Comparison of ENCODE assay signal across 20 mouse cellular contexts in the genomic region with DNA sequence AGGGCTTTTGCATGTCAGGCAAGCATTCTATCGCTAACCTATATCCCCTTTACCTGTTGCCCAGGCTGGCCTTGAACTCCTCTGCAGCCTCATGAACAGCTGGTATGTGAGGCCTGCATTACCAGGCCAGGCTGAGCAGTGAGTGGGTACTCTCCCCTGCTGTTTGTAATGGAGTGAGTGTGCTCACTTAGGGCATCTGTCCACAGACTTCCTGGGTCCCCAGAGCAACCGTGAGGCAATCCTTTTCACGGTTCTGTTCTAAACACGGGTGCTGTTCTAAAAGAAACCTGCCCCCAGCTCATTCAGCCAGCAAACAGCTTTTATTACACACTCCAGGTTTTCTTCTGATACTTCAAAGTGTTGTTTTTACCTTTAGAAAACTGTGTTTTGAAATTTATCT. TPM values are rescaled to one million over a fixed set of nuclear protein-coding genes. Genes with fewer than 3 reads are reported as not detected.
A peak's percentile ranks its signal among the peaks of the same experiment; 100 is the strongest.
DNase-seq lines count a peak whose midpoint lies in the region; ATAC-seq and TF ChIP-seq lines count a peak whose summit lies in the region.
"Had no signal": no experiment of that assay in that cellular context is flagged by ENCODE, and none has a peak within 500 bp of the region (broad histone marks: within the 10 kb centered on the region; RNA-seq: fewer than 3 reads in every experiment).

No protein-coding gene starts in this region.

- no peaks in the 10 kb centered on the region for H3K27me3 ChIP-seq in heart, embryonic 14.5 days (ENCODE audit: control insufficient read depth, insufficient read depth, low read length)
- no peaks in the 10 kb centered on the region for H3K27me3 ChIP-seq in kidney, embryonic 16.5 days (ENCODE audit: insufficient read depth, low read length)
- H3K27me3 ChIP-seq in intestine, postnatal 0 days (replicated peaks; ENCODE audit: control insufficient read depth, insufficient read depth, low read length) = no peaks in the 10 kb centered on the region
- no peaks in the 10 kb centered on the region for H3K27me3 ChIP-seq in liver, embryonic 16.5 days (ENCODE audit: control insufficient read depth, insufficient read depth, low read depth, low read length)
- H3K27me3 ChIP-seq: forebrain, embryonic 12.5 days; midbrain, embryonic 12.5 days had no signal

- no peak overlapping the region for H3K4me2 ChIP-seq in heart, embryonic 14.5 days (ENCODE audit: low read length)
- H3K4me2 ChIP-seq in kidney, embryonic 16.5 days (replicated peaks; ENCODE audit: low read depth, low read length) = no peak overlapping the region
- no peak overlapping the region for H3K4me2 ChIP-seq in intestine, postnatal 0 days (replicated peaks; ENCODE audit: low read depth)
- H3K4me2 ChIP-seq in liver, embryonic 16.5 days (ENCODE audit: low read depth, low read length) = no peak overlapping the region
- H3K4me2 ChIP-seq: forebrain, embryonic 12.5 days; midbrain, embryonic 12.5 days had no signal

- no peak for DNase-seq in heart, adult 18-20 months
- DNase-seq in kidney, adult 11 months = no peak
- DNase-seq in testis, postnatal 14 days (ENCODE audit: low spot score) = no peak
- DNase-seq: cerebellum, adult 9-10 months; layer of hippocampus, postnatal 36 days; retina, postnatal 1 day had no signal

- H3K9me3 ChIP-seq in heart, embryonic 14.5 days (ENCODE audit: control insufficient read depth, low read length) = no peaks in the 10 kb centered on the region
- no peaks in the 10 kb centered on the region for H3K9me3 ChIP-seq in kidney, embryonic 16.5 days (ENCODE audit: low read length)
- no peaks in the 10 kb centered on the region for H3K9me3 ChIP-seq in intestine, postnatal 0 days (ENCODE audit: control insufficient read depth)
- H3K9me3 ChIP-seq in liver, embryonic 16.5 days (replicated peaks; ENCODE audit: control insufficient read depth, low read length) = no peaks in the 10 kb centered on the region
- H3K9me3 ChIP-seq: forebrain, embryonic 12.5 days; hindbrain, embryonic 10.5 days; midbrain, embryonic 12.5 days had no signal

- peak overlapping the region; percentile 22 for H3K9ac ChIP-seq in heart, embryonic 14.5 days (ENCODE audit: low read length)
- H3K9ac ChIP-seq in kidney, embryonic 16.5 days (replicated peaks; ENCODE audit: low read length) = no peak overlapping the region
- H3K9ac ChIP-seq in intestine, postnatal 0 days (ENCODE audit: low read depth, low read length) = no peak overlapping the region; the same call in 1 of the 2 replicates
- no peak overlapping the region for H3K9ac ChIP-seq in liver, embryonic 16.5 days (ENCODE audit: low read depth, low read length)
- H3K9ac ChIP-seq: forebrain, embryonic 12.5 days; midbrain, embryonic 12.5 days had no signal

- ATAC-seq in heart, embryonic 14.5 days (ENCODE audit: insufficient number of reproducible peaks, insufficient read depth, low FRiP score, low read depth) = no peak
- no peak for ATAC-seq in kidney, embryonic 16.5 days (ENCODE audit: low FRiP score, low TSS enrichment)
- no peak for ATAC-seq in intestine, postnatal 0 days
- ATAC-seq in liver, embryonic 16.5 days (ENCODE audit: low read depth) = no peak

- TF ChIP-seq CTCF in intestine, postnatal 0 days (IDR thresholded peaks at IDR 0.05; ENCODE audit: low read depth) = no peak

- H3K4me3 ChIP-seq in heart, embryonic 14.5 days (ENCODE audit: control insufficient read depth in 1 of 2, insufficient read depth in 1 of 2, low read depth in 1 of 2, low read length in 2 of 2) = no peak overlapping the region
- no peak overlapping the region for H3K4me3 ChIP-seq in kidney, embryonic 16.5 days (ENCODE audit: low read length)
- no peak overlapping the region for H3K4me3 ChIP-seq in intestine, postnatal 0 days (ENCODE audit: low read depth, low read length)
- no peak overlapping the region for H3K4me3 ChIP-seq in liver, embryonic 16.5 days (ENCODE audit: low read depth, low read length)
- H3K4me3 ChIP-seq: forebrain, embryonic 12.5 days; hindbrain, embryonic 10.5 days; layer of hippocampus, adult 2 months; midbrain, embryonic 12.5 days had no signal

- 79% methylated on average over 4 of the region's 4 CpGs for WGBS in heart, embryonic 14.5 days
- 89% methylated on average over 4 of the region's 4 CpGs for WGBS in kidney, embryonic 16.5 days
- 68% methylated on average over 4 of the region's 4 CpGs for WGBS in intestine, postnatal 0 days
- 66% methylated on average over 4 of the region's 4 CpGs for WGBS in liver, embryonic 16.5 days (ENCODE audit: insufficient replicate concordance)

- H3K27ac ChIP-seq in heart, embryonic 14.5 days (replicated peaks in 1 of 2; ENCODE audit: control insufficient read depth in 1 of 2, insufficient read depth in 1 of 2, low read depth in 2 of 2, low read length in 2 of 2) = peak overlapping the region; percentile 76 to 91
- 0 out of 2 replicates have a peak overlapping the region, but pooled peaks have one; percentile 29 for H3K27ac ChIP-seq in kidney, embryonic 16.5 days (ENCODE audit: low read length)
- H3K27ac ChIP-seq in intestine, postnatal 0 days (ENCODE audit: low read depth, low read length) = 0 out of 2 replicates have a peak overlapping the region, but pooled peaks have one; percentile 21
- peak overlapping the region; percentile 10; the same call in 1 of the 2 replicates for H3K27ac ChIP-seq in liver, embryonic 16.5 days (ENCODE audit: low read length)
- H3K27ac ChIP-seq: forebrain, embryonic 12.5 days; hindbrain, embryonic 10.5 days; layer of hippocampus, adult 2 months; midbrain, embryonic 12.5 days had no signal

- H3K36me3 ChIP-seq in heart, embryonic 14.5 days (ENCODE audit: control insufficient read depth, insufficient read depth, low read length) = peaks cover 53% of the 10 kb centered on the region
- H3K36me3 ChIP-seq in kidney, embryonic 16.5 days (ENCODE audit: insufficient read depth, low read length) = peaks cover 42% of the 10 kb centered on the region
- peaks cover 43% of the 10 kb centered on the region for H3K36me3 ChIP-seq in intestine, postnatal 0 days (ENCODE audit: control insufficient read depth, insufficient read depth)
- H3K36me3 ChIP-seq in liver, embryonic 16.5 days (ENCODE audit: control insufficient read depth, insufficient read depth) = peaks cover 9% of the 10 kb centered on the region; the same call in 1 of the 2 replicates

- peaks cover 38 to 55% of the 10 kb centered on the region in 2 experiments for H3K4me1 ChIP-seq in heart, embryonic 14.5 days (ENCODE audit: control insufficient read depth in 2 of 2, insufficient read depth in 2 of 2, low read length in 2 of 2)
- 0 out of 2 replicates have a peak, but pooled peaks cover 6% of the 10 kb centered on the region for H3K4me1 ChIP-seq in kidney, embryonic 16.5 days (ENCODE audit: insufficient read depth, low read length)
- H3K4me1 ChIP-seq in intestine, postnatal 0 days (replicated peaks; ENCODE audit: control insufficient read depth, insufficient read depth, low read length) = no peaks in the 10 kb centered on the region; the same call in 1 of the 2 replicates
- no peaks in the 10 kb centered on the region; the same call in 1 of the 2 replicates for H3K4me1 ChIP-seq in liver, embryonic 16.5 days (ENCODE audit: control insufficient read depth, low read depth, low read length)

RNA-seq across cellular contexts. Expression of a gene that starts 0.5 kb away (rescaled TPM):
- not detected in 2 replicates for polyA plus RNA-seq in heart, embryonic 14.5 days (2014; fragmentation: Nextera tagmentation; extraction: Ambion mirVana)
- total RNA-seq in heart, adult 18-20 months (2021) = 100 to 1,000 TPM; 174 to 267 TPM
- 0.30 and 1.5 TPM in 2 replicates for polyA plus RNA-seq in kidney, embryonic 16.5 days (2015; fragmentation: Nextera tagmentation; extraction: Ambion mirVana)
- 0.22 TPM in 1 of 2 replicates, not detected in the other for polyA plus RNA-seq in intestine, postnatal 0 days (2015; fragmentation: Nextera tagmentation; extraction: Ambion mirVana)
- polyA plus RNA-seq in liver, embryonic 16.5 days (2015; fragmentation: Nextera tagmentation; extraction: Ambion mirVana) = not detected in 2 replicates
- total RNA-seq: adrenal gland, adult 2 months; common myeloid progenitor, adult 5-6 weeks; layer of hippocampus, adult 2 months; layer of hippocampus, postnatal 36 days; left cerebral cortex, postnatal 14 days; monocyte, adult 5-6 weeks had no signal
- polyA plus RNA-seq: adrenal gland, adult 2 months; embryonic facial prominence, embryonic 11.5 days; midbrain, embryonic 12.5 days; stomach, embryonic 16.5 days had no signal

RNA-seq across cellular contexts. Expression of a gene that starts 2.0 kb away (rescaled TPM):
- polyA plus RNA-seq in heart, embryonic 14.5 days (2014; fragmentation: Nextera tagmentation; extraction: Ambion mirVana) = 18.9 and 19.4 TPM in 2 replicates
- total RNA-seq in heart, adult 18-20 months (2021) = 100 to 1,000 TPM; 315 to 408 TPM
- 15.2 and 21.7 TPM in 2 replicates for polyA plus RNA-seq in kidney, embryonic 16.5 days (2015; fragmentation: Nextera tagmentation; extraction: Ambion mirVana)
- 2.1 and 3.8 TPM in 2 replicates for polyA plus RNA-seq in intestine, postnatal 0 days (2015; fragmentation: Nextera tagmentation; extraction: Ambion mirVana)
- polyA plus RNA-seq in liver, embryonic 16.5 days (2015; fragmentation: Nextera tagmentation; extraction: Ambion mirVana) = 3.2 and 4.3 TPM in 2 replicates

RNA-seq across cellular contexts. Expression of a gene that starts 8.5 kb away (rescaled TPM):
- 27.2 and 29.0 TPM in 2 replicates for polyA plus RNA-seq in heart, embryonic 14.5 days (2014; fragmentation: Nextera tagmentation; extraction: Ambion mirVana)
- total RNA-seq in heart, adult 18-20 months (2021) = 1 to 10 TPM; 5.8 to 6.2 TPM
- polyA plus RNA-seq in kidney, embryonic 16.5 days (2015; fragmentation: Nextera tagmentation; extraction: Ambion mirVana) = 29.2 and 30.0 TPM in 2 replicates
- polyA plus RNA-seq in intestine, postnatal 0 days (2015; fragmentation: Nextera tagmentation; extraction: Ambion mirVana) = 15.0 and 18.5 TPM in 2 replicates
- polyA plus RNA-seq in liver, embryonic 16.5 days (2015; fragmentation: Nextera tagmentation; extraction: Ambion mirVana) = 5.4 and 6.7 TPM in 2 replicates

RNA-seq across cellular contexts. Expression of a gene that starts 19.4 kb away (rescaled TPM):
- polyA plus RNA-seq in heart, embryonic 14.5 days (2014; fragmentation: Nextera tagmentation; extraction: Ambion mirVana) = 1.3 and 1.6 TPM in 2 replicates
- total RNA-seq in heart, adult 18-20 months (2021) = 10 to 100 TPM in 1 of 2 experiments, 1 to 10 TPM in 1; 9.2 to 10.4 TPM
- 21.4 and 21.9 TPM in 2 replicates for polyA plus RNA-seq in kidney, embryonic 16.5 days (2015; fragmentation: Nextera tagmentation; extraction: Ambion mirVana)
- 3.5 and 3.9 TPM in 2 replicates for polyA plus RNA-seq in intestine, postnatal 0 days (2015; fragmentation: Nextera tagmentation; extraction: Ambion mirVana)
- 1.5 and 2.0 TPM in 2 replicates for polyA plus RNA-seq in liver, embryonic 16.5 days (2015; fragmentation: Nextera tagmentation; extraction: Ambion mirVana)

RNA-seq across cellular contexts. Expression of a gene that starts 27.1 kb away (rescaled TPM):
- polyA plus RNA-seq in heart, embryonic 14.5 days (2014; fragmentation: Nextera tagmentation; extraction: Ambion mirVana) = 3.7 and 3.9 TPM in 2 replicates
- total RNA-seq in heart, adult 18-20 months (2021) = 10 to 100 TPM; 13.1 to 16.6 TPM
- 3.5 and 3.7 TPM in 2 replicates for polyA plus RNA-seq in kidney, embryonic 16.5 days (2015; fragmentation: Nextera tagmentation; extraction: Ambion mirVana)
- 2.5 and 2.6 TPM in 2 replicates for polyA plus RNA-seq in intestine, postnatal 0 days (2015; fragmentation: Nextera tagmentation; extraction: Ambion mirVana)
- polyA plus RNA-seq in liver, embryonic 16.5 days (2015; fragmentation: Nextera tagmentation; extraction: Ambion mirVana) = 0.91 and 1.1 TPM in 2 replicates

Comparison
In these comparisons a context has a peak if more than half of its experiments do, and no peak if none do; other contexts are left out.
1. H3K27ac ChIP-seq: peak in every context shown above with its lines; median percentile 84 in heart, embryonic 14.5 days; 29 in kidney, embryonic 16.5 days; 21 in intestine, postnatal 0 days; 10 in liver, embryonic 16.5 days.